Mouse (Mus musculus): ENCODE measurements around the gene Zfp12. TPM values are rescaled to one million over a fixed set of nuclear protein-coding genes. Genes with fewer than 3 reads are reported as not detected.

Zfp12 gene
- polyA plus RNA-seq, 1 experiment from 2014 or later: 21.4 TPM

GRCm38 (mm10) chr5:143220996-143221395 lies 14.0 kb upstream of the Zfp12 start:
- Histone ChIP-seq H3K9me3 (replicated peaks; ENCODE audit: control insufficient read depth, low read length) (no peaks in the 10 kb centered on the region), H3K4me2 (ENCODE audit: low read depth, low read length) (no peak overlapping the region), H3K9ac (replicated peaks; ENCODE audit: low read length) (no peak overlapping the region), H3K4me3 (ENCODE audit: low read depth, low read length) (no peak overlapping the region), H3K27ac (replicated peaks; ENCODE audit: low read depth, low read length) (no peak overlapping the region), H3K36me3 (replicated peaks; ENCODE audit: control insufficient read depth, insufficient read depth, low read depth, low read length) (no peaks in the 10 kb centered on the region), H3K27me3 (ENCODE audit: control insufficient read depth, insufficient read depth, low read length) (no peaks in the 10 kb centered on the region), H3K4me1 (ENCODE audit: control insufficient read depth, insufficient read depth, low read length) (no peaks in the 10 kb centered on the region)
- 74% methylated on average over 5 of the region's 5 CpGs for WGBS
- ATAC-seq (replicated peaks; ENCODE audit: insufficient number of reproducible peaks, low FRiP score, low TSS enrichment, low read depth) (no peak), DNase-seq (ENCODE audit: low spot score) (no peak)

- no peak for DNase-seq (ENCODE audit: low spot score)
- H3K27me3 ChIP-seq (ENCODE audit: control insufficient read depth, insufficient read depth, low read length): no peaks in the 10 kb centered on the region
Observed at GRCm38 (mm10) chr5:143222287-143222686, 12.7 kb upstream of the Zfp12 start.

GRCm38 (mm10) chr5:143226790-143227189 lies 8.2 kb upstream of the Zfp12 start, which contains the start of gene Spdye4a:
Gene Spdye4a (minus strand): TSS chr5:143226890.
- 84% methylated on average over 3 of the region's 3 CpGs for WGBS
- DNase-seq (ENCODE audit: low spot score) (no peak), ATAC-seq (replicated peaks; ENCODE audit: insufficient number of reproducible peaks, low FRiP score, low TSS enrichment, low read depth) (no peak)
- Histone ChIP-seq H3K4me3 (ENCODE audit: low read depth, low read length) (no peak within 1 kb of the TSS), H3K9ac (replicated peaks; ENCODE audit: low read length) (no peak within 1 kb of the TSS), H3K9me3 (replicated peaks; ENCODE audit: control insufficient read depth, low read length) (no peaks in the 10 kb centered on the region; the same call in 1 of the 2 replicates), H3K4me2 (ENCODE audit: low read depth, low read length) (no peak within 1 kb of the TSS), H3K27me3 (ENCODE audit: control insufficient read depth, insufficient read depth, low read length) (no peaks in the 10 kb centered on the region), H3K36me3 (replicated peaks; ENCODE audit: control insufficient read depth, insufficient read depth, low read depth, low read length) (no peaks in the 10 kb centered on the region), H3K27ac (replicated peaks; ENCODE audit: low read depth, low read length) (no peak within 1 kb of the TSS), H3K4me1 (ENCODE audit: control insufficient read depth, insufficient read depth, low read length) (no peaks in the 10 kb centered on the region)

More at GRCm38 (mm10) chr5:143222287-143222686, 12.7 kb upstream of the Zfp12 start:
- WGBS: 90% methylated on average over 1 of the region's 1 CpGs
- no peaks in the 10 kb centered on the region for H3K9me3 ChIP-seq (replicated peaks; ENCODE audit: control insufficient read depth, low read length)
- H3K36me3 ChIP-seq (replicated peaks; ENCODE audit: control insufficient read depth, insufficient read depth, low read depth, low read length): no peaks in the 10 kb centered on the region
- no peak overlapping the region for H3K4me2 ChIP-seq (ENCODE audit: low read depth, low read length)
- no peak overlapping the region for H3K9ac ChIP-seq (replicated peaks; ENCODE audit: low read length)
- no peak overlapping the region for H3K27ac ChIP-seq (replicated peaks; ENCODE audit: low read depth, low read length)
- no peak overlapping the region for H3K4me3 ChIP-seq (ENCODE audit: low read depth, low read length)
- no peak for ATAC-seq (replicated peaks; ENCODE audit: insufficient number of reproducible peaks, low FRiP score, low TSS enrichment, low read depth)
- no peaks in the 10 kb centered on the region for H3K4me1 ChIP-seq (ENCODE audit: control insufficient read depth, insufficient read depth, low read length)

GRCm38 (mm10) chr5:143236036-143236435 lies 1.1 kb downstream of the Zfp12 start:
- Histone ChIP-seq H3K4me2 (ENCODE audit: low read depth, low read length) (peak overlapping the region; percentile 78), H3K9me3 (replicated peaks; ENCODE audit: control insufficient read depth, low read length) (no peaks in the 10 kb centered on the region), H3K27me3 (ENCODE audit: control insufficient read depth, insufficient read depth, low read length) (no peaks in the 10 kb centered on the region), H3K4me1 (ENCODE audit: control insufficient read depth, insufficient read depth, low read length) (peaks cover 3% of the 10 kb centered on the region; the same call in 1 of the 2 replicates), H3K9ac (replicated peaks; ENCODE audit: low read length) (peak overlapping the region; percentile 97; the same call in 1 of the 2 replicates), H3K36me3 (replicated peaks; ENCODE audit: control insufficient read depth, insufficient read depth, low read depth, low read length) (peaks cover 4% of the 10 kb centered on the region), H3K4me3 (ENCODE audit: low read depth, low read length) (peak overlapping the region; percentile 85), H3K27ac (replicated peaks; ENCODE audit: low read depth, low read length) (no peak overlapping the region)
- WGBS: 42% methylated on average over 9 of the region's 9 CpGs
- no peak for DNase-seq (ENCODE audit: low spot score)
- ATAC-seq (replicated peaks; ENCODE audit: insufficient number of reproducible peaks, low FRiP score, low TSS enrichment, low read depth): no peak

GRCm38 (mm10) chr5:143244926-143245325 lies 10.0 kb downstream of the Zfp12 start:
- H3K36me3 ChIP-seq (replicated peaks; ENCODE audit: control insufficient read depth, insufficient read depth, low read depth, low read length): peaks cover 31% of the 10 kb centered on the region
- no peak for DNase-seq (ENCODE audit: low spot score)
- 96% methylated on average over 26 of the region's 26 CpGs for WGBS

GRCm38 (mm10) chr5:143252039-143252438 lies 17.1 kb downstream of the Zfp12 start:
- DNase-seq (ENCODE audit: low spot score) (no peak), ATAC-seq (replicated peaks; ENCODE audit: insufficient number of reproducible peaks, low FRiP score, low TSS enrichment, low read depth) (no peak)
- peaks cover 60% of the 10 kb centered on the region for H3K27me3 ChIP-seq (ENCODE audit: control insufficient read depth, insufficient read depth, low read length)
- H3K9me3 ChIP-seq (replicated peaks; ENCODE audit: control insufficient read depth, low read length): no peaks in the 10 kb centered on the region
- no peaks in the 10 kb centered on the region for H3K36me3 ChIP-seq (replicated peaks; ENCODE audit: control insufficient read depth, insufficient read depth, low read depth, low read length)
- H3K4me1 ChIP-seq (ENCODE audit: control insufficient read depth, insufficient read depth, low read length): peaks cover 5% of the 10 kb centered on the region; the same call in 1 of the 2 replicates
- H3K9ac ChIP-seq (replicated peaks; ENCODE audit: low read length): no peak overlapping the region
- no peak overlapping the region for H3K27ac ChIP-seq (replicated peaks; ENCODE audit: low read depth, low read length)
- no peak overlapping the region for H3K4me2 ChIP-seq (ENCODE audit: low read depth, low read length)
- WGBS: 37% methylated on average over 6 of the region's 6 CpGs
- no peak overlapping the region for H3K4me3 ChIP-seq (ENCODE audit: low read depth, low read length)

More at GRCm38 (mm10) chr5:143244926-143245325, 10.0 kb downstream of the Zfp12 start:
- H3K4me2 ChIP-seq (ENCODE audit: low read depth, low read length): no peak overlapping the region
- no peak overlapping the region for H3K27ac ChIP-seq (replicated peaks; ENCODE audit: low read depth, low read length)
- ATAC-seq (replicated peaks; ENCODE audit: insufficient number of reproducible peaks, low FRiP score, low TSS enrichment, low read depth): no peak
- no peak overlapping the region for H3K4me3 ChIP-seq (ENCODE audit: low read depth, low read length)
- H3K9me3 ChIP-seq (replicated peaks; ENCODE audit: control insufficient read depth, low read length): no peaks in the 10 kb centered on the region
- no peaks in the 10 kb centered on the region for H3K27me3 ChIP-seq (ENCODE audit: control insufficient read depth, insufficient read depth, low read length)
- no peaks in the 10 kb centered on the region for H3K4me1 ChIP-seq (ENCODE audit: control insufficient read depth, insufficient read depth, low read length)
- H3K9ac ChIP-seq (replicated peaks; ENCODE audit: low read length): no peak overlapping the region

GRCm38 (mm10) chr5:143252791-143253185 lies 17.8 kb downstream of the Zfp12 start:
- Histone ChIP-seq H3K4me1 (ENCODE audit: control insufficient read depth, insufficient read depth, low read length) (peaks cover 5% of the 10 kb centered on the region; the same call in 1 of the 2 replicates), H3K36me3 (replicated peaks; ENCODE audit: control insufficient read depth, insufficient read depth, low read depth, low read length) (no peaks in the 10 kb centered on the region), H3K9ac (replicated peaks; ENCODE audit: low read length) (no peak overlapping the region), H3K27ac (replicated peaks; ENCODE audit: low read depth, low read length) (no peak overlapping the region), H3K4me2 (ENCODE audit: low read depth, low read length) (peak overlapping the region; percentile 89), H3K4me3 (ENCODE audit: low read depth, low read length) (peak overlapping the region; percentile 38; the same call in 1 of the 2 replicates), H3K9me3 (replicated peaks; ENCODE audit: control insufficient read depth, low read length) (no peaks in the 10 kb centered on the region), H3K27me3 (ENCODE audit: control insufficient read depth, insufficient read depth, low read length) (peaks cover 68% of the 10 kb centered on the region)
- 10% methylated on average over 18 of the region's 18 CpGs for WGBS
- ATAC-seq (replicated peaks; ENCODE audit: insufficient number of reproducible peaks, low FRiP score, low TSS enrichment, low read depth): no peak
- DNase-seq (ENCODE audit: low spot score): no peak

GRCm38 (mm10) chr5:143253186-143253880 lies 18.4 kb downstream of the Zfp12 start:
- peak overlapping the region; percentile 39 for H3K9ac ChIP-seq (replicated peaks; ENCODE audit: low read length)

More at GRCm38 (mm10) chr5:143253186-143253880, 18.4 kb downstream of the Zfp12 start:
- Histone ChIP-seq H3K4me3 (ENCODE audit: low read depth, low read length) (peak overlapping the region; percentile 38), H3K4me2 (ENCODE audit: low read depth, low read length) (peak overlapping the region; percentile 89), H3K27ac (replicated peaks; ENCODE audit: low read depth, low read length) (no peak overlapping the region), H3K36me3 (replicated peaks; ENCODE audit: control insufficient read depth, insufficient read depth, low read depth, low read length) (no peaks in the 10 kb centered on the region), H3K27me3 (ENCODE audit: control insufficient read depth, insufficient read depth, low read length) (peaks cover 68% of the 10 kb centered on the region), H3K4me1 (ENCODE audit: control insufficient read depth, insufficient read depth, low read length) (peaks cover 5% of the 10 kb centered on the region; the same call in 1 of the 2 replicates), H3K9me3 (replicated peaks; ENCODE audit: control insufficient read depth, low read length) (no peaks in the 10 kb centered on the region)
- no peak for ATAC-seq (replicated peaks; ENCODE audit: insufficient number of reproducible peaks, low FRiP score, low TSS enrichment, low read depth)
- peak; percentile 29 for DNase-seq (ENCODE audit: low spot score)
- WGBS: 3% methylated on average over 91 of the region's 103 CpGs

Data from embryonic facial prominence, embryonic 11.5 days (tissue).